Mouse (Mus musculus): ENCODE data around the gene Olfr572.

DNA sequence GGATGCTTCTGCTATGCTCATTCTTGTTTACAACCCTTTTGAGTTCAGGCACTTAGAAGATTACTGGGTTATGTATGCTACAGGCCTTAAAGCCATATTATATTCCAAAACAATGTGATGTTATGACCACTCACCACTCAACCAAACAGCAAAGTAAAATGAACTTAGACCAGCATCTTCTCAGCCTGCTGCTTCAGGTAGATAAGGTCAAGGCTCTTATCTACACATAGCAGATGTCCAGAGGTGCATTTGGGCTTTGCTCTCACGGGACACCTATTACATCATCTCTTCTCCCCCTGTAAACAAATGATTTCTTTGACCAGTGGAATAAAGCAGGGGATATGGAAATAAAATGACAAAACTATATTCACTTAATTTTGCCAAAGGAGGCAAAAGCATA is 34.4 kb downstream of the Olfr572 start, which contains the start of gene Olfr575:
- TF ChIP-seq POLR2A (IDR thresholded peaks at IDR 0.05; ENCODE audit: control insufficient read depth, low read depth, low read length) (no peak), CTCF (IDR thresholded peaks at IDR 0.05; ENCODE audit: control insufficient read depth, insufficient read depth, insufficient replicate concordance, low read depth, low read length) (no peak)

Data from testis, adult 2 months (tissue).